Mouse (Mus musculus) stomach, embryonic 16.5 days (tissue): ENCODE measurements at regions not wholly inside any gene's neighbourhood (a gene's known extent, or its start where the extent isn't known, plus 50 kb on each side); places are given as distances from the start of the nearest gene placed in this dataset.
A peak's percentile ranks its signal among the peaks of the same experiment; 100 is the strongest.

Experiments used
- ATAC-seq: fragments of 200-750 bp; cut with Nextera tagmentation; 2 replicates; pipeline ENCODE4 v1.8.0; 2017; ENCODE audit warnings: moderate number of reproducible peaks, moderate TSS enrichment; ENCODE audit not compliant: insufficient read depth, low FRiP score
- H3K27ac ChIP-seq: fragments of 300-500 bp; sonication (generic); 2 replicates; pipeline ENCODE4 v1.5.1; 2014; ENCODE audit warnings: low read length
- H3K27me3 ChIP-seq: fragments of 300-500 bp; sonication (generic); 2 replicates; pipeline ENCODE4 v1.6.1; 2014; ENCODE audit warnings: low read length, control low read depth, mixed read lengths; ENCODE audit not compliant: control insufficient read depth, insufficient read depth
- H3K36me3 ChIP-seq: fragments of 300-500 bp; sonication (generic); 2 replicates; pipeline ENCODE4 v1.6.1; 2014; ENCODE audit warnings: low read length; ENCODE audit not compliant: control insufficient read depth, insufficient read depth
- H3K4me1 ChIP-seq: fragments of 300-500 bp; sonication (generic); 2 replicates; pipeline ENCODE4 v1.6.1; 2014; ENCODE audit warnings: low read length, control low read depth, mixed read lengths; ENCODE audit not compliant: control insufficient read depth, insufficient read depth
- H3K4me2 ChIP-seq: fragments of 300-500 bp; sonication (generic); 2 replicates; pipeline ENCODE4 v1.6.1; 2014; ENCODE audit warnings: low read depth, low read length, mixed read lengths
- H3K4me3 ChIP-seq: fragments of 300-500 bp; sonication (generic); replicated peaks from 2 replicates; pipeline ENCODE4 v1.5.1; 2014; ENCODE audit warnings: mild to moderate bottlenecking, low read length
- H3K9ac ChIP-seq: fragments of 300-500 bp; sonication (generic); 2 replicates; pipeline ENCODE4 v1.6.1; 2014; ENCODE audit warnings: low read length
- H3K9me3 ChIP-seq: fragments of 300-500 bp; sonication (generic); replicated peaks from 2 replicates; pipeline ENCODE4 v1.6.1; 2016; ENCODE audit warnings: low read length, control low read depth; ENCODE audit not compliant: control insufficient read depth
- WGBS: fragments of 180-500 bp; shearing (Covaris S2); extraction: QIAGEN DNeasy Blood & Tissue Kit; methylation state at CpG from one replicate; pipeline ENCODE4 v1.1.7; 2014; 5-methylcytosine and 5-hydroxymethylcytosine counted together

- Histone ChIP-seq H3K4me3 (no peak overlapping the region), H3K27ac (peak overlapping the region; percentile 5; the same call in 1 of the 2 replicates), H3K9me3 (no peaks in the 10 kb centered on the region), H3K36me3 (no peaks in the 10 kb centered on the region), H3K4me1 (no peaks in the 10 kb centered on the region), H3K9ac (no peak overlapping the region), H3K27me3 (no peaks in the 10 kb centered on the region), H3K4me2 (no peak overlapping the region)
- 0 out of 2 replicates have a peak, but pooled peaks have one; percentile 50 for ATAC-seq
- 55% methylated on average over 5 of the region's 5 CpGs for WGBS
Observed at GRCm38 (mm10) chr14:99449112-99449511, 150.6 kb downstream of the Klf5 start.

DNA sequence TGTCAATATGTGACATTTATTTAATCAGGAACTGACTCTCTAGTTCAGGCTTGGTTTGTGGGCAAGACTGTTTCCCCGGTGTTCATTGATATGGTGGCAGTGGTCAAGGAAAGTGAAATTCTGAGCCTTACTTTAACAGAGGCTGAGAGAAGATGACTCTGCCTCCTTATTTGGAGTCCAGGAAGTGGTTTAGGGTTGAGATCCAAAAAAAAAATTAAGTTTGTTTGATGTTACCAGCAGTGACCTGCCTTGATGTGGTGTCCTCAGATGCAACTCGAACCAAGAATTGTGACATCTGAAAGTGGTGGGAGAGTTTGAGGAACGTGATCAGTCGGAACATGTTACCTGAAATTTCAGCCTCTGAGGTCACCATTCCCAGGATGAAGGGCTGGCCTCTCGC, 151.4 kb downstream of the Klf5 start:
- no peak overlapping the region for H3K27ac ChIP-seq
- ATAC-seq: no peak
- 84% methylated on average over 5 of the region's 5 CpGs for WGBS
- H3K9ac ChIP-seq: no peak overlapping the region
- H3K4me3 ChIP-seq: no peak overlapping the region
- no peaks in the 10 kb centered on the region for H3K9me3 ChIP-seq
- H3K36me3 ChIP-seq: no peaks in the 10 kb centered on the region
- H3K27me3 ChIP-seq: no peaks in the 10 kb centered on the region
- H3K4me1 ChIP-seq: no peaks in the 10 kb centered on the region
- H3K4me2 ChIP-seq: no peak overlapping the region

DNA sequence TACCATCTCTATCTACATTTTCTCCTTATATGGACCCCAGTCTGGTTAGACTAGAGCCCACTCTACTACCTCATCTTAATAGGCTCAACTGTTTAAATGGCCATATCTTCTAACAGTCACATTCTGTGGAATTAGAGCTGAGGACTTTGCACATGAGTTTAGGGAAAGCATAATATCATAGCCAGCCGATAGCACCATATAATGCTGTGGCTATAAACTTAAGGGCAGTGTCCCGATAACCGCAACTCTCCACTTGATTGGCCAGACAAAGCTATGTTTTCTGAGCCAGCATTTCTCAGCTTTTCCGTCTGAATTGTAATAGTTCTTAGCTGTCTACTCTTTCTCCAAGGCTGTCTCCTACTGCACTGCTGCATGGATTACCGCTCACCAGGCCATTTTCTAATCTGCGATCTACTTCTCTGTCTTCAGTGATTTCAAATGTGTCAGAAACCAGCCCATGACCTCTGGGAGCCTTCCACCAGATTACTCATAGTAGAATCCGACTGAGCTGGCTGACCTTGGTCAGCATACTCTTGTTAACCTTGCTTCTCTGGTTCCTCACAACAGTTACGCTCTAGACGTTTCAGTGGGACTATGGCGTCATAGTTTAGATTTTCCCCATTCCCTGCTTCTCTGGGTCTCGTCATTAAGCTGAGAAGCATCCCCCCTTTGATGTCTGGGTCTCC, 152.8 kb downstream of the Klf5 start:
- no peak overlapping the region for H3K4me2 ChIP-seq
- H3K4me3 ChIP-seq: no peak overlapping the region
- no peaks in the 10 kb centered on the region for H3K4me1 ChIP-seq
- H3K9ac ChIP-seq: no peak overlapping the region
- H3K9me3 ChIP-seq: no peaks in the 10 kb centered on the region
- 83% methylated on average over 11 of the region's 11 CpGs for WGBS
- H3K27me3 ChIP-seq: no peaks in the 10 kb centered on the region
- no peaks in the 10 kb centered on the region for H3K36me3 ChIP-seq
- H3K27ac ChIP-seq: no peak overlapping the region
- ATAC-seq: no peak

DNA sequence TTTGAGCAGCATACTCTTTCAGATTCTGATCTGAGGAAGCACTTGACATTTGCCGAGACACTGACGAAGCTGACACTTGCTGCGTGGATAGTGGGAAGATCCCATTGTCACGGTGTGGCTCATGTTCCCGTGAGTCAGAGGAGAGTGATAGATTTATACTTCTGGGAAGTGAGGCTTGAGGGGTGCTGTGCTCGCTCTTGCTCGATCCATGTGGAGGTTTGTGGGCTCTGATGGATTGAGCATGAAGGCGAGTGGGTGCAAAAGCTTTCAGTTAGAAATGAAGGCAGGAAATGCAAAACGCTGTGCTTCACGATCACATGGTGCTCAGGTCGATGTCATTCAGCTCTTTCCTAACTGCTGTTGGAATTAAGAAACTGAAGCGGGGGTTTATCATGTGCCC, 155.4 kb downstream of the Klf5 start:
- Histone ChIP-seq H3K27me3 (no peaks in the 10 kb centered on the region), H3K4me2 (no peak overlapping the region), H3K27ac (no peak overlapping the region), H3K9me3 (no peaks in the 10 kb centered on the region), H3K4me3 (no peak overlapping the region), H3K9ac (no peak overlapping the region), H3K4me1 (no peaks in the 10 kb centered on the region), H3K36me3 (no peaks in the 10 kb centered on the region)
- ATAC-seq: no peak
- 84% methylated on average over 12 of the region's 12 CpGs for WGBS

GRCm38 (mm10) chr14:99456555-99456954, 158.1 kb downstream of the Klf5 start:
- Histone ChIP-seq H3K27ac (no peak overlapping the region), H3K4me1 (no peaks in the 10 kb centered on the region), H3K36me3 (no peaks in the 10 kb centered on the region), H3K9ac (no peak overlapping the region), H3K9me3 (no peaks in the 10 kb centered on the region), H3K4me2 (no peak overlapping the region), H3K27me3 (no peaks in the 10 kb centered on the region), H3K4me3 (no peak overlapping the region)
- 87% methylated on average over 10 of the region's 10 CpGs for WGBS
- ATAC-seq: no peak

DNA sequence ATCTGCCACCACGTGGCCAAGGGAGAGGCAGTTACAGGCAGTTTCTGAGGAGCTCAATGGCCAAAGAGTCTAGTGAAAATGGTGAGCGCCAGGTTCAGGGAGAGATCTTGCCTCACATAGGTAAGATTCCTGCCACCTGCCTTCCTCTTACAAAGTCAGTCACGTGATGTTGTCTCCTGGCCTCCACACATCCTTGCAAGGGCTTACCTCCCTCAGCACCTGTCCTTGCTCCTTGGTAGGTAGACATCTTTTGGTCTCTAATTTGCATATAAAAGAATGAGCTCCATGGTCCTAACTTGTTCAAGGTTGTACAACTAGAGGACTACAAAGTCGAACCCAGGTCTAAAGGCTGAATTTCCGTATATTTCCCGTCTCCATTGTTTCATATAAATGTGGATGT, 159.1 kb downstream of the Klf5 start:
- Histone ChIP-seq H3K27ac (no peak overlapping the region), H3K4me3 (no peak overlapping the region), H3K27me3 (no peaks in the 10 kb centered on the region), H3K9ac (no peak overlapping the region), H3K36me3 (no peaks in the 10 kb centered on the region), H3K4me2 (no peak overlapping the region), H3K4me1 (no peaks in the 10 kb centered on the region), H3K9me3 (no peaks in the 10 kb centered on the region)
- ATAC-seq: no peak
- WGBS: 83% methylated on average over 6 of the region's 6 CpGs

- Histone ChIP-seq H3K4me3 (no peak overlapping the region), H3K36me3 (no peaks in the 10 kb centered on the region), H3K27me3 (no peaks in the 10 kb centered on the region), H3K9me3 (no peaks in the 10 kb centered on the region), H3K27ac (no peak overlapping the region), H3K9ac (no peak overlapping the region), H3K4me2 (no peak overlapping the region), H3K4me1 (no peaks in the 10 kb centered on the region)
- WGBS: 81% methylated on average over 2 of the region's 2 CpGs
- ATAC-seq: no peak
Observed at GRCm38 (mm10) chr14:99472111-99472510, 173.6 kb downstream of the Klf5 start.

DNA sequence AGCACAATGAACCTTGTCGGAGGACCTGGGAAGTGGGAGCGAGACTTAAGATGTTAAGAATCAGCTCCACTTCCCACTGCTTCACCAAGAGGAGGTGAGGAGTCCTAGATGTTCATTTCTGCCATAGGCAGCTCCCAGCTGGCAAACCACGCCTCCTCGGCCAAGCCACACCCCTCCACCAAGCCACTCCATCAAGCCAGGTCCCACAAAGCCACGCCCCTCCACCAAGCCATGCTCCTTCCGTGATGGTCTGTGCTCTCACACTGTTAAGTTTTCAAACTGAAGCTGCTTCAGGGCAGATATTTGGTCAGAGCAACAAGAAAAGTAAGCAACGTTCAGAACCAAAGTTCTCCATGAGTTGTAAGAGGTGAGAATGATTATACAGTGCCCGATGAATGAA, 176.8 kb downstream of the Klf5 start:
- 60% methylated on average over 8 of the region's 8 CpGs for WGBS

DNA sequence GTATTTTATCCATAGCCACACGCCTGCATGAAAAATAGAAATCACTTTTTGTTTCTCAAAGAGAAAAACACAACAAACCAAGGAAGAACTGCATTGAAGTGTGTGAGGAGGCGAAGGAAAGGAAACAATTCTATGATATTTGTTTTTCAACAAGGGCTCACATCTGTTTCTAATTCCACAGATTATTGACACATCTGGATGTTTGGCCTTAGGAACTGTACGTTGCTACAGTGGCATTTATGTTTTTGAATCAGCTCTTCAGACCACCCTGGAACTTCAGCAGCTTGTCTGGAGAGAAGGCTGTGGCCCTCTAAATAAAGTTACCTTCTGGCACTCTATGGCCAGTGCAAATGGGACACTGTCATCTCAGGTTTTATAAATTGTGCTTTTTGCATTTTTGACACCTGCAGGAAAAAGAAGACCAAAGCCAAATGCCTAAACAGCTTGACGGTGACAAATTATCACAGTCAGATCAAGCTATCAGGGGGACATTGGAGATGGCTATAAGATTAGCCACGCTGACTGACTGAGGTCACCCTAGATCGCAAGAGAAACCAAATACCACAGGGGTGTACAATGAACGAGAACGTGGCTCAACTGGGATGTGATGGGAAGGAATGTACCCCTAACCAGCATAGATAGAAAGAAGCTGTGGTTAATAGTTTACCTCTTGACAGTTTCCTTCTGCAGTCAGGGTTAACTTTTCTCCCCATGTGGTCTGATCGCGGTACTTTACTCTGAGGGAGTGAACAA, 182.0 kb downstream of the Klf5 start:
- no peak overlapping the region for H3K4me3 ChIP-seq
- no peak overlapping the region for H3K27ac ChIP-seq
- H3K9ac ChIP-seq: no peak overlapping the region
- no peak overlapping the region for H3K4me2 ChIP-seq
- 53% methylated on average over 10 of the region's 10 CpGs for WGBS
- no peaks in the 10 kb centered on the region for H3K9me3 ChIP-seq
- no peaks in the 10 kb centered on the region for H3K36me3 ChIP-seq
- no peaks in the 10 kb centered on the region for H3K27me3 ChIP-seq
- no peak for ATAC-seq
- H3K4me1 ChIP-seq: no peaks in the 10 kb centered on the region

More for the DNA sequence above, 176.8 kb downstream of the Klf5 start:
- no peak overlapping the region for H3K4me3 ChIP-seq
- no peaks in the 10 kb centered on the region for H3K4me1 ChIP-seq
- no peaks in the 10 kb centered on the region for H3K27me3 ChIP-seq
- no peaks in the 10 kb centered on the region for H3K36me3 ChIP-seq
- H3K27ac ChIP-seq: no peak overlapping the region
- peak; percentile 66; the same call in 1 of the 2 replicates for ATAC-seq
- no peak overlapping the region for H3K4me2 ChIP-seq
- no peaks in the 10 kb centered on the region for H3K9me3 ChIP-seq
- no peak overlapping the region for H3K9ac ChIP-seq
